Mouse (Mus musculus): ENCODE results near the gene Dnaja3. TPM values are rescaled to one million over a fixed set of nuclear protein-coding genes. Genes with fewer than 3 reads are reported as not detected.

The Dnaja3 gene
- polyA plus RNA-seq, 1 experiment from 2014 or later, result 71.9 TPM

DNA sequence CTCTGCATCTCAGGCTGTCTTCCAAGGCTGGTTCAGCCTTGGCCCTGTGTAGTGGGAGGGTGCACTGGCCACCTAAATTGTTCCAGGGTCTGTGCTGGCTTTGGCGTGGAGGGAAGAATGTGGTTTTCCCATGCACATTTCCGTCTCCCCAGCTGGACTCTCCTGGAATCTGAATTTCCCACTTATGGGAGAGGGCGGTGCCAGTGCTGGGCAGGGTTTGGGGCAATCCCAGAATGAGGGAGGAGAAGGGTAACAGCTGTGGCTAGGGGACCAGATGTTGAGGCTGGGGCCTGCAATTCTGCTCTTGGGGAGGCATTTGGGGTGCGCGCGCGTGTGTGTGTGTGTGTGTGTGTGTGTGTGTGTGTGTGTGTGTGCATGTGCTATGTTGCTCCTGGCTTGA lies 42.5 kb upstream of the Dnaja3 start:
- no peaks in the 10 kb centered on the region for H3K27me3 ChIP-seq (replicated peaks; ENCODE audit: control insufficient read depth, insufficient read depth, low read length)
- H3K4me1 ChIP-seq (ENCODE audit: control insufficient read depth, insufficient read depth, low read depth, low read length), result peaks cover 59% of the 10 kb centered on the region
- H3K36me3 ChIP-seq (ENCODE audit: control insufficient read depth, insufficient read depth, low read length), result no peaks in the 10 kb centered on the region
- no peaks in the 10 kb centered on the region for H3K9me3 ChIP-seq (ENCODE audit: control insufficient read depth, low read length)
- 56% methylated on average over 7 of the region's 7 CpGs for WGBS
- H3K9ac ChIP-seq (ENCODE audit: low read depth, low read length), result peak overlapping the region; percentile 39
- no peak overlapping the region for H3K27ac ChIP-seq (ENCODE audit: low read depth, low read length)
- peak overlapping the region; percentile 14 for H3K4me3 ChIP-seq (ENCODE audit: low read length)
- ATAC-seq, result no peak
- peak overlapping the region; percentile 94 for H3K4me2 ChIP-seq (ENCODE audit: low read length)

DNA sequence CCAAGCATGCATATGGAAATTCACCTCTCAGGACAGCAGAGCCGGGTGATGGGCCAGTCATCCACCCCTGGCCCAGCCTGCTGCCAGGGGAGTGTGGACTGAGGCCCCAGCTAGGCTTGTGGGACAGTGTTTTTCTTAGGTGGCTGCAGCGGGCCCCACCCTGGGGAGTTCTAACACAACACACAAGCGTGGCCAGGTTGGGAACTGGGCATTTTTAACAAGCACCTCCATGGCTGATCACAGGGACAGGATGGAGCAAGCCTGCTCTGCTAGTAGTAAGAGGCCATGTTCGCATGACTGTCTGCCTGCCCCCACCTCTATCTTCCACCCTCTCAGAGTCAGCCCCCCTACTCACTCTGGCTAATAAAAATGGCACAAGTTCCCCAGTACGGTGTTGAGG lies 41.7 kb upstream of the Dnaja3 start:
- no peaks in the 10 kb centered on the region for H3K9me3 ChIP-seq (ENCODE audit: control insufficient read depth, low read length)
- no peak overlapping the region for H3K4me2 ChIP-seq (ENCODE audit: low read length)
- H3K4me1 ChIP-seq (ENCODE audit: control insufficient read depth, insufficient read depth, low read depth, low read length), result peaks cover 56% of the 10 kb centered on the region
- no peak overlapping the region for H3K9ac ChIP-seq (ENCODE audit: low read depth, low read length)
- WGBS, result 55% methylated on average over 5 of the region's 5 CpGs
- H3K27me3 ChIP-seq (replicated peaks; ENCODE audit: control insufficient read depth, insufficient read depth, low read length), result no peaks in the 10 kb centered on the region
- ATAC-seq, result no peak
- H3K4me3 ChIP-seq (ENCODE audit: low read length), result no peak overlapping the region
- no peaks in the 10 kb centered on the region for H3K36me3 ChIP-seq (ENCODE audit: control insufficient read depth, insufficient read depth, low read length)
- H3K27ac ChIP-seq (ENCODE audit: low read depth, low read length), result no peak overlapping the region

GRCm38 (mm10) chr16:4598891-4599543 lies 40.8 kb upstream of the Dnaja3 start:
- peaks cover 53% of the 10 kb centered on the region for H3K4me1 ChIP-seq (ENCODE audit: control insufficient read depth, insufficient read depth, low read depth, low read length)
- H3K9me3 ChIP-seq (ENCODE audit: control insufficient read depth, low read length), result no peaks in the 10 kb centered on the region
- WGBS, result 19% methylated on average over 6 of the region's 6 CpGs
- no peak for ATAC-seq
- H3K9ac ChIP-seq (ENCODE audit: low read depth, low read length), result no peak overlapping the region; the same call in 1 of the 2 replicates
- H3K4me2 ChIP-seq (ENCODE audit: low read length), result no peak overlapping the region
- H3K27me3 ChIP-seq (replicated peaks; ENCODE audit: control insufficient read depth, insufficient read depth, low read length), result no peaks in the 10 kb centered on the region
- H3K27ac ChIP-seq (ENCODE audit: low read depth, low read length), result no peak overlapping the region
- H3K36me3 ChIP-seq (ENCODE audit: control insufficient read depth, insufficient read depth, low read length), result no peaks in the 10 kb centered on the region
- H3K4me3 ChIP-seq (ENCODE audit: low read length), result no peak overlapping the region

GRCm38 (mm10) chr16:4599616-4600015 lies 40.2 kb upstream of the Dnaja3 start:
- no peaks in the 10 kb centered on the region for H3K9me3 ChIP-seq (ENCODE audit: control insufficient read depth, low read length)
- 85% methylated on average over 3 of the region's 3 CpGs for WGBS
- H3K4me1 ChIP-seq (ENCODE audit: control insufficient read depth, insufficient read depth, low read depth, low read length), result peaks cover 57% of the 10 kb centered on the region
- no peak for ATAC-seq
- no peaks in the 10 kb centered on the region for H3K36me3 ChIP-seq (ENCODE audit: control insufficient read depth, insufficient read depth, low read length)
- H3K4me3 ChIP-seq (ENCODE audit: low read length), result no peak overlapping the region
- H3K27me3 ChIP-seq (replicated peaks; ENCODE audit: control insufficient read depth, insufficient read depth, low read length), result no peaks in the 10 kb centered on the region
- H3K4me2 ChIP-seq (ENCODE audit: low read length), result no peak overlapping the region
- no peak overlapping the region for H3K9ac ChIP-seq (ENCODE audit: low read depth, low read length)
- no peak overlapping the region for H3K27ac ChIP-seq (ENCODE audit: low read depth, low read length)

- Histone ChIP-seq H3K9ac (ENCODE audit: low read depth, low read length) (no peak overlapping the region), H3K9me3 (ENCODE audit: control insufficient read depth, low read length) (no peaks in the 10 kb centered on the region), H3K27me3 (replicated peaks; ENCODE audit: control insufficient read depth, insufficient read depth, low read length) (no peaks in the 10 kb centered on the region), H3K27ac (ENCODE audit: low read depth, low read length) (no peak overlapping the region), H3K36me3 (ENCODE audit: control insufficient read depth, insufficient read depth, low read length) (no peaks in the 10 kb centered on the region), H3K4me2 (ENCODE audit: low read length) (no peak overlapping the region), H3K4me3 (ENCODE audit: low read length) (no peak overlapping the region), H3K4me1 (ENCODE audit: control insufficient read depth, insufficient read depth, low read depth, low read length) (peaks cover 59% of the 10 kb centered on the region)
- no peak for ATAC-seq
- WGBS, result 83% methylated on average over 9 of the region's 9 CpGs
Measured at GRCm38 (mm10) chr16:4600701-4601310, 39.0 kb upstream of the Dnaja3 start.

GRCm38 (mm10) chr16:4602189-4602588 lies 37.6 kb upstream of the Dnaja3 start:
- Histone ChIP-seq H3K36me3 (ENCODE audit: control insufficient read depth, insufficient read depth, low read length) (no peaks in the 10 kb centered on the region), H3K4me3 (ENCODE audit: low read length) (no peak overlapping the region), H3K9me3 (ENCODE audit: control insufficient read depth, low read length) (no peaks in the 10 kb centered on the region), H3K27me3 (replicated peaks; ENCODE audit: control insufficient read depth, insufficient read depth, low read length) (no peaks in the 10 kb centered on the region), H3K4me1 (ENCODE audit: control insufficient read depth, insufficient read depth, low read depth, low read length) (peaks cover 59% of the 10 kb centered on the region), H3K9ac (ENCODE audit: low read depth, low read length) (no peak overlapping the region), H3K27ac (ENCODE audit: low read depth, low read length) (0 out of 2 replicates have a peak overlapping the region, but pooled peaks have one; percentile 25), H3K4me2 (ENCODE audit: low read length) (no peak overlapping the region)
- ATAC-seq, result no peak
- WGBS, result 10% methylated on average over 3 of the region's 3 CpGs

- Histone ChIP-seq H3K9ac (ENCODE audit: low read depth, low read length) (peak overlapping the region; percentile 17), H3K4me1 (ENCODE audit: control insufficient read depth, insufficient read depth, low read depth, low read length) (peaks cover 52% of the 10 kb centered on the region)
- no peak for ATAC-seq
Measured at GRCm38 (mm10) chr16:4602766-4603452, 36.9 kb upstream of the Dnaja3 start.

GRCm38 (mm10) chr16:4603453-4603837 lies 36.3 kb upstream of the Dnaja3 start:
- Histone ChIP-seq H3K9me3 (ENCODE audit: control insufficient read depth, low read length) (no peaks in the 10 kb centered on the region), H3K4me3 (ENCODE audit: low read length) (no peak overlapping the region), H3K27me3 (replicated peaks; ENCODE audit: control insufficient read depth, insufficient read depth, low read length) (no peaks in the 10 kb centered on the region), H3K36me3 (ENCODE audit: control insufficient read depth, insufficient read depth, low read length) (no peaks in the 10 kb centered on the region), H3K4me2 (ENCODE audit: low read length) (no peak overlapping the region), H3K9ac (ENCODE audit: low read depth, low read length) (peak overlapping the region; percentile 17; the same call in 1 of the 2 replicates), H3K27ac (ENCODE audit: low read depth, low read length) (no peak overlapping the region), H3K4me1 (ENCODE audit: control insufficient read depth, insufficient read depth, low read depth, low read length) (peaks cover 47% of the 10 kb centered on the region)
- no peak for ATAC-seq
- WGBS, result 80% methylated on average over 1 of the region's 1 CpGs

More at GRCm38 (mm10) chr16:4602766-4603452, 36.9 kb upstream of the Dnaja3 start:
- Histone ChIP-seq H3K9me3 (ENCODE audit: control insufficient read depth, low read length) (no peaks in the 10 kb centered on the region), H3K36me3 (ENCODE audit: control insufficient read depth, insufficient read depth, low read length) (no peaks in the 10 kb centered on the region), H3K4me3 (ENCODE audit: low read length) (no peak overlapping the region), H3K27me3 (replicated peaks; ENCODE audit: control insufficient read depth, insufficient read depth, low read length) (no peaks in the 10 kb centered on the region), H3K4me2 (ENCODE audit: low read length) (no peak overlapping the region), H3K27ac (ENCODE audit: low read depth, low read length) (no peak overlapping the region)
- WGBS, result 26% methylated on average over 7 of the region's 7 CpGs

DNA sequence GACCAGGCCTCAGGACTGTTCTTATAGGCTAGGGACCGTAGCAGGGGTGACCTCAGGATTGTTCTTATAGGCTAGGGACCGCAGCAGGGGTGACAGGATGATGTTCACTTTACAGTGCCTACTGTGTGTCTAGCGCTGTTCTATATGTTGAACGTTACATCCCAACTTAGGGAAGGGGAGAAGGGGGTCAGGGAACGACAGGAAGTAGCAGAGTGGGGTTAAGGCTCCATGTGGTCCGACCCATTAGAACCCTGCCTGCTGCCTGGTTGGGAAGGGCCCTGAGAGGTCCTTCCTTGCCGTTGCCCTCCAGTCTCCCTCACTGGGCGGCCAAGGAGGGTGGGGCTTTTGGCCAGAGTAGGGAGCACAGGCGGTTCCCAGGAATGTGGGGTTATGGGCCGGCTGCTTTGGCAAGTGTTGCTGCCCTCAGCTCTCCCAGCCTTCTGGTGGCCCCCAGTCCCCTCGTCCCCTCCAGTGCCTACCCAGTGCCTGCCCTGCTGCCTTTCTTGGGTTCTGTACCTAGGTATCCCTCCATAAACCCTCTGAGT lies 35.4 kb upstream of the Dnaja3 start:
- no peak for ATAC-seq
- Histone ChIP-seq H3K27me3 (replicated peaks; ENCODE audit: control insufficient read depth, insufficient read depth, low read length) (no peaks in the 10 kb centered on the region), H3K36me3 (ENCODE audit: control insufficient read depth, insufficient read depth, low read length) (no peaks in the 10 kb centered on the region; the same call in 1 of the 2 replicates), H3K9ac (ENCODE audit: low read depth, low read length) (no peak overlapping the region), H3K9me3 (ENCODE audit: control insufficient read depth, low read length) (no peaks in the 10 kb centered on the region), H3K27ac (ENCODE audit: low read depth, low read length) (no peak overlapping the region), H3K4me3 (ENCODE audit: low read length) (no peak overlapping the region), H3K4me2 (ENCODE audit: low read length) (no peak overlapping the region), H3K4me1 (ENCODE audit: control insufficient read depth, insufficient read depth, low read depth, low read length) (peaks cover 38% of the 10 kb centered on the region)
- 65% methylated on average over 11 of the region's 11 CpGs for WGBS
